Mouse (Mus musculus): ENCODE results near the gene Smurf2.

- TF ChIP-seq USF1 (IDR thresholded peaks at IDR 0.05; ENCODE audit: low read depth) (no peak), FOSL1 (IDR thresholded peaks at IDR 0.05; ENCODE audit: insufficient read depth, low read length, poor library complexity, severe bottlenecking) (no peak), CTCF (IDR thresholded peaks at IDR 0.05; ENCODE audit: control insufficient read depth, insufficient read depth, insufficient read length) (no peak), CEBPB (IDR thresholded peaks at IDR 0.05; ENCODE audit: low read depth) (no peak)
Measured at GRCm38 (mm10) chr11:106851438-106851837, 69.1 kb downstream of the Smurf2 start.
